Mouse (Mus musculus): ENCODE data around the gene Ncor2.

GRCm38 (mm10) chr5:125005871-125006652 is 173.0 kb downstream of the Ncor2 start:
- TF ChIP-seq CTCF (IDR thresholded peaks at IDR 0.05; ENCODE audit: low read depth, low read length) (no peak), POLR2A (IDR thresholded peaks at IDR 0.05; ENCODE audit: borderline replicate concordance, low read depth, low read length) (no peak)
